Mouse (Mus musculus) retina, postnatal 7 days (tissue): ENCODE results near the gene Hacd2.

Source experiments
- DNase-seq: peaks from one replicate; pipeline ENCODE4 v3.0.0-alpha.2; 2012; ENCODE audit warnings: low read depth, low spot score

The Hacd2 gene

DNA sequence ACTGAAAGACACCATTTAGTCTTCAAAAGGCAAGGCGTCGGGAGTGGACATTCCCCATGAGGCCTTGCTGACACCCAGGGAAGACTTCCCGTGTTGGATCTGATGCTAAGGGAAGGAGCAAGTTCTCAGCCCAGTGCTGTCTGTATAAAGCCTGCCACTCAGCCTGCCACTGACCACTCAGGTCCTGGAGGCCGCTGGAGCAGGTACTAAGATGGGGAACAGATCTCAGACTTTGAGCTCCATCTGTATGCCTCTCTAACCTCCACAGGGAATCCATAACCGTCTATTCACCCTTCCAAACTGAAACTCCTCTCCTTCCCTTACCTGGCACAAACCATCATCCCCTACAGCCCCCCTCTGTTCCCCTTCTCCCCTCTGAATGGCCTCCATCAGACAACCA is 91.3 kb downstream of the Hacd2 start:
- DNase-seq: no peak

DNA sequence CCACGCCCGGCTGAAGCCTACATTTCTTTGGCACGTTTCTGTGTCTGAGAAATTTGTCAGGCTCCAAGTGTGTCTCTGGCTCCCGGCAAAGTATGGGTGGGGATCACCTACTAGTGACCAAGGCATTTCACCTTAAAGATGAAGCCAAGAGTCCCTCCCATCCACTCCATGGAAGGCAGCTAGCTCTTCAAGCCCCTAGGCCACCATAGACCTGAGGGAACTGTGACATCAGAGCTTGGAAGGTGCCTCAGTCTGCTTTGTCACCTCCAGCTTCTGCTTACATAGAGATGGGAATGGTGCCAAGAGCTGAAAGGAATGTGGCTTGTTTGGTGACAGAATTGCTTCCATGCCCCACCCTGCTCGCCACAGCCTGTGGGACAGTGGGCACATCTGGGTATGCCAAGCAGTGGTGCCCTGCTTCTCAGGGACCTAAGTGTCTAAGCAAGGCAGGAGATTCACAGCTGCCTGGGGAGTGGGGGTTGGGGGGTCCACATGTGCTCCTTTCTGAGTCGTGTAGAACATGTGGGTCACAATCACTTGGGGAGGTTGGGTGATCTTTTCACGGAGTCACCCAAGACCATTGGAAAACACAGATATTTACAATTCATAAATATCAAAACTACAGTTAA is 94.2 kb downstream of the Hacd2 start:
- DNase-seq: no peak

DNA sequence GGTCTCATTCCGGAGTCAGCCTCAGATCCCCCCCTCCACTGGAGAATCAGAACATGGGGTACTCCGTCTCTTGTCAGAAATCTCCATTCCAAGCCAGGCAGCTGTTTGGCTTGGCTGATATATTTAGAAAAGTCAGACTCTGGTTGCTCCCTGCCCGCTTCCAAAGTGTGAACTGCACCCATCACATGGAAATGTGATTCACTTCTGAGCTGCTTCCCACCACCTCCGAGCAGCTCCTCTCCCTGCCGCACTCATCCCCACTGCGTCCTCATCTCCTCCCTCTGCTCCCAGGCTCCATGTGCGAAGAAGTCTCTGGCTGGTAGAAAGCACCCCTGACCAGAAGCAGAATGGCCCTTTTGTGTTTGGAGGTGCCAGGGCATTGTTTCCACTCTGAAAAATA is 95.2 kb downstream of the Hacd2 start:
- no peak for DNase-seq

DNA sequence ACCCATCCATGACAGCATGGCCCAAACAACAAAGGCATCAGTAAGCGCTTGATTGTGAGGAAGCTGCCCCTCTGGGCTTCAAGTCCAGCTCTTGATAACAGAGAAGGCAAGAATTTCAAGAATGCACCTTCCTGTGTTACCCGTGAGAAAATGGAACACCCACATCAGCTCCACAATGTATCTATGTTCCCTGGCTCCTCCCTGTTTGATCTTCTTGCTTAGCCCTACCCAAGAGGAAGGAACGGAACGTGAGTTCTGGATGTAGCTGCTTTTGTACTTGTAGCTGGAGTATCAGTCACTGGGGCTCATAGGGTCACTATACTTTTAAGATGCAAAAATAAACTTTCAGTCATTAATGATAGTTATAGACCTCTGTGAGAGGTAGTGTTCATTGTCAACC is 98.4 kb downstream of the Hacd2 start:
- DNase-seq: no peak

DNA sequence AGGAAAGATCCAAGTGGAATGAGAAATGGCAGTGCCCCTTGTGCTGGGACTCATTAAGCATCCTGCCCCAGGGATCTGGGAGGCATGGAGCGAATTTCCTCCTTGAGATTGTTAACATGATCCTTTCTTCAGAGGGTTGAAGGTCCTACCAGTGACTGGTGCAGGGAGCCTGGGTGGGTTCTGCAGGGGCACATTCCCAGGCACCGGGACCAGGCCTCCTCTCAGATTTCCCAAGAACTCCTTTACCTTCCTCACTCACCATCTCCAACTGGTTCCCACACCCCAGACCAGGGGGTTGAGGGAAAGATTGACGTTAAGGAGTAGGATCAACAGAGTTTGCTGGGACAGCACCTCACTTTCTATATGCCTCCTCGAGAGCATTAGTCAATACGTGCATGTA is 105.0 kb downstream of the Hacd2 start:
- no peak for DNase-seq

DNA sequence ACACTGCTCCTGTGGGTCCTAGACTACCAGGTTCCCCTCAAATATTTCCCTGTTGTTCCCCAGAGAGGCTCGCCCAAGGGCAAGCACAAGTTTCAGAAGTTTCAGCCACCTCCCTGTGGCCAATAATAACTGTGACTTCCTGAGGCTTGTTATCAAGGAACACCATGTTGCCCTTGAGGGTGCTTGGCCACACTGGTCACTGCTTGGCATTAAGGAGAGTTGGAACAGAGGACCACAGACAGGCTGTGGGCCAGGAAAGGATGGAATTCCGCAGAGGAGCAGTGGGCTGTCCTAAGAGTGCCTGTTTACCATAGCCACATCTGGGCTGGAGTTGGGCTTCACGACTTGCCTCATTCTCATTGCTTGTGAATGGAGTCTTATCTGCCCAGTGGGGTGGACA is 107.9 kb downstream of the Hacd2 start:
- DNase-seq: no peak

DNA sequence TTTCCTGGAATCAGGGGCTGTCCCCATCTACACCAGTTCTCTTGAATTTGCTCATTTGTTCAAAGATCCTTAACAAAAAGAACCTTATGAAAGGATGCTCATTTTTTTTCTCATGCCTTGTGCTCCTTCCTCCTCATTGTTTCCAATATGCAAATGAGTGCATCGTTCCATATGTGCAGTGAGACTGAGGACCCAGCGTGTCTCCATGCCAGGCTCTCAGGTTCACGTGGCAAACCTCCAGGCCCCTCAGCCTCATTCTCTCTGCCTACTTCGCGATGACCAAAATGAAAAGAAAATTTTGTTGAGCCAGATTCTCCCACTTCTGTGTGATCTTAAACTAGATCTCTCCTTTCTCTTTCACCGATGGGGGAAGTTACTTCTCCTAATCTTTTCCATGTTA is 117.2 kb downstream of the Hacd2 start:
- no peak for DNase-seq

DNA sequence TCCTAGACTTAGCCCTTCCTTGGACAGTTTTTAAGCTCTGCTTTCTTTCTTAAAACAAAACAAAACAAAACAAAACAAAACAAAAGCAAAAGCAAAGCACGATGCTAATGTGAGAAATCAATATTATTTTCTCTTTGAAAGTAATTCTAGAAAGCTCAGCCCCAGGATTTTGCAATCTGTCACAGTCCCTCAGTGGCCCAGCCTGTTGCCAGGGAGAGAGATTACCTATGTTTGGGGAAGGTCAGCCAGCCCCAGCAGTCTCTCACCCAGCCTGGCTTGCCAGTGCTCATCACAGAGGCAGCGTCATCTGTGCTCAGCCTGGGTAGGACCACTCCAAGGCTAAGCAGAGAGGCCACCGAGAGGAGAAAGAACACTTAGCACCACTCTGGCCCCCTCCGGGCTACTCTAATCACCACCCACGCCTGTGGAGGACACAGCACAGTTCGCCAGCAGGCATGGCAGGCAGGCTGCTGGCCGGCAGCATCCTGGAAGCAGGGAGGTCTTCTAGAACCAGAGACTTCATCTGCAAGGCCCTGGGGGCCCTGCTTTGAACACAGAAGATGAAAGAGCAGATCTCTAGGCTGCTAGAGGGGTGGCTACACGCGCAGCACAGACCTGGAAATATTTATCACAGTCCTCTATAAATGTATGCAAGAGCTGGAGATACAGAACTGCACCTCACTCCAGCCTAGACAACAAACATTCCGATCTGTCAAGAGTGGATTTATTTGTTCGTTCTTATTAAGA is 117.8 kb downstream of the Hacd2 start:
- no peak for DNase-seq

DNA sequence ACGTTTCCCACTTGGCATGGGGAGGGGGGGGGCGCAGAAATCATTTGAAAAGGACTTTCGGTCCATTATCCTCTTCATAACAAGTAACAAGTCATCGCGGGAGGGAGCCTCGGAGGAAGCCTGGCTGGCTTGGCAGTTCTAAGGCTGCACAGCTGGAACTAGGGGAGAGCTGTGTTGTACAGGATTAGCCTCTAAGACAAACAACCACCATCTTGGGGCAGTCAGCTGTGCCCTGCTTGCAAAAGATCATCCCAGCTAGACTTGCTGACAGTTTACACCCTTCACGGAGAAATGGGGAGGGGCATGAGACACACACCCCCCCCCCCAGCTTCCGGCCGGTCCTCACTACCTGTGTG is 118.4 kb downstream of the Hacd2 start:
- no peak for DNase-seq

DNA sequence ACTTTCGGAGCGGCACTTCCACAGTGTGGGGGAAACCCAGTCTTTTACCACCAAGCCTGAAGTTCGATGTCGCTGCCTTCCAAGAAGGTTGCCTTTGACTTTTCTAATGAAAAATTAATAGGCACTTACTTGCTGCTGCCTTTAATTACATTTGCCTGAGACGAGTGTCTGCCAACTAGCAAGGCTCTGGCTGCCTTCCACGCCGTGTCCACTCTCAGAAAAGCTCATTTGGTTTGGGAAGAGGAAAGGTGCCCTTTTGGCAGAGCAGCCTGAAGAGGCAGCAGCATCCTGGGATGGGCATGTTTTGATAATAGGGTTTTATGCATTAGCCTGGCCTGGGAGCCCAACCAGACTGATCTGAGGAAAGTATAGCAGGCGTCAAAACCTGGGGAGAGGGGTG is 119.6 kb downstream of the Hacd2 start:
- no peak for DNase-seq

DNA sequence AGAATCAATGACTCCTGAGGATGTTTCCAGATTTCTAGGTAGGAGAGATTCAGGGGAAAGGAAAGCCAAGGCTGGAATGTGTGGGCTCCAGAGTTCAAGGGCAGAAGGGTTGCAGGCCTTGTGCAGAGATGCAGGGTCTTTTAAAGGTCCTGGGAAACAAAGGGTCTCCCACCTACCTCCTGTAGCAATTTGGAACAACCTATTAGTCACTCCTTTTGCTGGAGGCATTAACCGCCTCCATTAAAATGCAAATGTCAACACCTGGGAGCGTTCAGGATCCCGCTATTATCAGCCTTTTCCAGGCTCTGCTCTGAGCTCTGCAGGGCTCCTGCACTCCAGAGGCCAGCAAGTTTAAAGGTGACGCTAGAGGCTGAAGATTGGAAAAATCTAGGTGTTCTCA is 123.9 kb downstream of the Hacd2 start:
- no peak for DNase-seq

DNA sequence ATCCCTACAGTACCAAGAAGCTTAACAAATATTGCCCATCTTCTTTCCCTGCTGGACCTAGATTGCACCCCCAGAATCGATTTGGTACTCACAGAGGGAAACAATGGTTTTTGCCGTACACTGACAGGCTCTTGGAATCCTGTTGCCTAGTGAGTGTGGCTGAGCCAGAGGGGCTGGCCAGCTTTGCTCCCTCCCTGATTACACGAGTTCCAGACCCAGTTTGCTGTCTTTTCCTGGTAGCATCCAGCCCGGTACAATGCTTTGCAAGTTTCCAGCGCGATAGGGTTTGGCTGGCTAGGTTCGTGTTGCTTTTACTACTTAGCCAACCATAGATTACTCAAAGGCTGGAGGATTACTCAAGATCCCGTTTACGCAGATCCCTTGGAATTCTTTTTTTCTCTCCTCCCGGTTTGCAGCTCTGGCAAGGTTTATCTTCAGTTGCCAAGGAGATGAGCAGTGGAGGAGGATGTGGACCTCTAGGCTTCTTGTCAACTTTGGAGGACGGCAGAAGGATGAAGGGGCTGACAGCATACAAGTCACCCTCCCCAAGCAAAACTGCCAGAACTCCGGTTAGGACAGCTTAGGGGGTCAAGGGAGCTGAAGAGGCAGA is 131.0 kb downstream of the Hacd2 start:
- DNase-seq: no peak

DNA sequence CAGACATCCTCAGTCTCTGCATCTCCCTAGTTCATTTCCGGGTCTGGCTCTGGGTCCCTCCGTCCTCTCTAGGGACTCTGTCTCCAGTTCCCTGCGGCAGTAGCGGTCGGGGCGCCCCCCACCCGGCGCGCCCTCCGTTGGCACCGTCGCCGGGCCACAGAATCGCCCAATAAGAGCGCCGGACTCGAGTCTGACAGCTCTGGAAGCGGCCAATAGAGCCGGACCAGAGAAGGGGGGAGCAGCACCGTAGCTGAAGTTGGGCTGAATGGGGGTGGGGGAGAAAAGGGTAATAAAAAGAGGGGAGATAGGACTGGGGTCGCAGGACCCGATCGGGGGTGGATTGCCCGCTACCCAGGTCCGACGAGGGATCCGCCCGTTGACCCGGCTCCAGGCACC is 132.0 kb downstream of the Hacd2 start:
- DNase-seq: no peak

DNA sequence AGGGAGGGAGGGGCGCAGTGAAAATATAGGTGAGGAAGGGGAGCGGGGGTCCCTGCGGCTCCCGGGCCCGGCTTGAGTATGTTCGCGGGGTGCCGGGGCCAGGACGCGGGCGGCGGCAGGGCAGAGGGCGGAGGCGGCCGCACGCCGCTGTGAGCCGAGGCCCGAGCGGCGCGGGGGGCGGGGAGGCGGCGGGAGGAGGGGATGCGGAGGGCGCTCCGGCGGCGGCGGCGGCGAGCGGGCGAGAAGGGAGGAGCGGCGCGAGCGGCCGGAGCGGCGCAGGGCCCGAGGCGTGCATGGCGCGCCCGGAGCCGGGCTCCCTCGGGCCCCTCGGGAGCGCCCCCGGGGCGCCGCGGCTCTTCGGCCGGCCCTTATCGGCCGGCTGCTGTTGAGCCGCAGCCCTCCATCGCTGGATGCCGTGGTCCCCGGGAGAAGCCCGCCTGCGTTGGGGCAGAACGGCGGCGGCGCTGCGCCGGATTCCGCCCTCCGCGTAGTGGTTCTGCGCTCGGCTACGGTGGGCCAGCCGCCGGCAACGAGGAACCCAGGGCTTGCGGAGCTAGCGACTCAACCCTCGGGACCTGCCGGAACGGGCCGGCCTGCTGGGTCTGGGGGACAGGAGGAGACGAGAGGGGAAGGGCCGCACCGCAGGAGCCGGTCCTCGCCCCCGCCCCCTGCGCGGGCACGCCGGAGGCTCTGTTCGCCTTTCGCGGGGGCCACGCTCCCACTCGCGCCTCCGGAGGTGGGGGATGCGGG is 132.6 kb downstream of the Hacd2 start, which contains the start of gene Adcy5:
Gene Adcy5 (plus strand): TSS at position 237 of the 750 bp plus-strand sequence.
- no peak for DNase-seq

DNA sequence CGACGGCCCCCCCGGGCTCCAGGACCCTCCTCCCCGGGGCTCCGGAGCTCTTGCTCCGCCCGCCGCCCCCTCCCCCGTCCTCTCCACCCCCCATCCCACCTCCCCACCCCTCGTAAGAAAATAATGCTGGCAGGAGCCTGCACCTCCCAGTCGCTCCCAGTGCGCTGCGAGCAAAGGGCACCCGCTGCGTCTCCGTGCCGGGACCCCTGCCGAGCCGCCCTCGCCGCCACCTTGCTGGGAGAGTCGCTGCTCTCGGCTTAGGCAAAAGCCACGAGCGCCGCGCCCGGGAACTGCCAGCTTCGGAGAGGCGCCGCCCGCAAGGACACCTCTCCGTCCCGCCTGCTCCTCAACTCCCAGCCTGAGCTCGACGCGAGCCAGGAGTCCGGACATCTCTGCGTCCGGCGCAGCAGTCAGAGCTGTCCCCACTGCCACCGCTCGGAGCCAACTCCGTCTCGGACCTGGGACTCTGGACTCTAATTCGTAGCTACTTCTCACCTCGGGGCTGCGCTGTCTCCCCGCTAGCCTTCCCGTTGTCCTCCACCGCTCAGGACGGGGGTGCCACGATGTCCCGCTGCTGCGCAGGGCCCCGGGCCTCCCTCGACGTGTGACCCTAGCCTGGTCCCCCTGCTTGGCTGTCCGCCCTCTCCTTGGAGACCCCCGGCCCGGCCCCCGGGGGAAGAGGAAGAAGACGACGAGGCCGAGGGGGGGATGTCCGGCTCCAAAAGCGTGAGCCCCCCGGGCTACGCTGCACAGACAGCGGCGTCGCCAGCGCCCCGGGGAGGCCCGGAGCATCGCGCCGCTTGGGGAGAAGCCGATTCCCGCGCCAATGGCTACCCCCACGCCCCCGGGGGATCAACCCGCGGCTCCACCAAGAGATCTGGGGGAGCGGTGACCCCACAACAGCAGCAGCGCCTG is 133.4 kb downstream of the Hacd2 start:
- DNase-seq: no peak

DNA sequence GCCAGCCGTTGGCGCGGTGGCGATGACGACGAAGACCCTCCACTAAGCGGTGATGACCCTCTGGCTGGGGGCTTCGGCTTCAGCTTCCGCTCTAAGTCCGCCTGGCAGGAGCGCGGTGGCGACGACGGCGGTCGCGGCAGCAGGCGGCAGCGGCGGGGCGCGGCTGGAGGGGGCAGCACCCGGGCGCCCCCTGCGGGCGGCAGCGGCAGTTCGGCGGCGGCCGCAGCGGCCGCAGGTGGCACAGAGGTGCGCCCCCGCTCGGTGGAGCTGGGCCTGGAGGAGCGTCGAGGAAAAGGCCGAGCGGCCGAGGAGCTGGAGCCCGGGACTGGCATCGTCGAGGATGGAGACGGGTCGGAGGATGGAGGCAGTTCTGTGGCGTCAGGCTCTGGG is 134.1 kb downstream of the Hacd2 start:
- no peak for DNase-seq

DNA sequence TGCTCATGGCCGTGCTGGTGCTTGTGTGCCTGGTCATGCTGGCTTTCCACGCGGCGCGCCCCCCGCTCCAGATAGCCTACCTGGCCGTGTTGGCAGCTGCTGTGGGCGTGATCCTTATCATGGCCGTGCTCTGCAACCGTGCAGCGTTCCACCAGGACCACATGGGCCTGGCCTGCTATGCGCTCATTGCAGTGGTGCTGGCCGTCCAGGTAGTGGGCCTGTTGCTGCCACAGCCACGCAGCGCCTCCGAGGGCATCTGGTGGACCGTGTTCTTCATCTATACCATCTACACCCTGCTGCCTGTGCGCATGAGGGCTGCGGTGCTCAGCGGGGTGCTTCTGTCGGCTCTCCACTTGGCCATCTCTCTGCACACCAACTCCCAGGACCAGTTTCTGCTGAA is 134.6 kb downstream of the Hacd2 start:
- DNase-seq: no peak
